Mouse (Mus musculus) MEL (cell line): ENCODE results near the gene Eif5b. TPM values are rescaled to one million over a fixed set of nuclear protein-coding genes. Genes with fewer than 3 reads are reported as not detected.

Experiments used
- DNase-seq: peaks from one replicate; pipeline ENCODE4 v3.0.0; 2011; ENCODE audit warnings: low read depth, low spot score
- H3K27ac ChIP-seq: 2 replicates; pipeline ENCODE4 v1.5.1; 2012; ENCODE audit warnings: low read depth, mild to moderate bottlenecking, control low read depth, low read length, moderate library complexity; ENCODE audit not compliant: control insufficient read depth
- H3K27me3 ChIP-seq, 2 experiments: fragments of 150-350 bp in 1 of 2; sonication (generic) in 1 of 2; 2 replicates each; pipeline ENCODE4 v1.6.1; 2012; ENCODE audit warnings: low read length in 2 of 2, mild to moderate bottlenecking in 2 of 2, improper control_type of control experiment in 1 of 2, moderate library complexity in 1 of 2; ENCODE audit not compliant: insufficient read depth in 2 of 2, control insufficient read depth in 1 of 2
- H3K36me3 ChIP-seq, 2 experiments: 2 replicates each; pipeline ENCODE4 v1.6.1; 2012 to 2014; ENCODE audit warnings: low read length in 2 of 2, improper control_type of control experiment in 1 of 2, inconsistent platforms in 1 of 2, mild to moderate bottlenecking in 1 of 2; ENCODE audit not compliant: insufficient read depth in 2 of 2, control insufficient read depth in 1 of 2
- H3K4me1 ChIP-seq, 2 experiments: fragments of 150-350 bp in 1 of 2; sonication (generic) in 1 of 2; 2 replicates each; pipeline ENCODE4 v1.6.1; 2012; ENCODE audit warnings: low read length in 2 of 2, improper control_type of control experiment in 1 of 2, mild to moderate bottlenecking in 1 of 2; ENCODE audit not compliant: insufficient read depth in 2 of 2, control insufficient read depth in 1 of 2
- H3K4me3 ChIP-seq, 2 experiments: fragments of 150-350 bp in 1 of 2; sonication (generic) in 1 of 2; 2 replicates each; pipeline ENCODE4 v1.5.1; 2012; ENCODE audit warnings: low read depth in 2 of 2, low read length in 2 of 2, mild to moderate bottlenecking in 2 of 2, moderate library complexity in 2 of 2, control low read depth in 1 of 2, improper control_type of control experiment in 1 of 2; ENCODE audit not compliant: control insufficient read depth in 1 of 2, insufficient read depth in 1 of 2
- H3K79me2 ChIP-seq: 2 replicates; pipeline ENCODE4 v1.6.1; 2012; ENCODE audit warnings: mild to moderate bottlenecking, low read length, moderate library complexity; ENCODE audit not compliant: control insufficient read depth, poor library complexity, insufficient read depth
- H3K9ac ChIP-seq: 2 replicates; pipeline ENCODE4 v1.6.1; 2012; ENCODE audit warnings: low read depth, mild to moderate bottlenecking, control low read depth, low read length, moderate library complexity; ENCODE audit not compliant: control insufficient read depth, poor library complexity, severe bottlenecking
- H3K9me3 ChIP-seq: fragments of 150-350 bp; sonication (generic); replicated peaks from 2 replicates; pipeline ENCODE4 v1.6.1; 2012; ENCODE audit warnings: mild to moderate bottlenecking, low read length, improper control_type of control experiment, moderate library complexity; ENCODE audit not compliant: insufficient read depth
- CHD1 ChIP-seq: IDR thresholded peaks from 2 replicates; pipeline ENCODE4 v1.6.1; 2012; ENCODE audit warnings: low read depth, mild to moderate bottlenecking, inconsistent platforms, low read length, improper control_type of control experiment
- CHD2 ChIP-seq: IDR thresholded peaks from 2 replicates; pipeline ENCODE4 v1.6.1; 2011; ENCODE audit warnings: low read length, improper control_type of control experiment
- CTCF ChIP-seq, 3 experiments: IDR thresholded peaks in 2 of 3; conservative IDR thresholded peaks in 1 of 3; 2 replicates each; pipeline ENCODE4 v1.5.1; 2011 to 2012; ENCODE audit warnings: low read length in 3 of 3, low read depth in 2 of 3, mild to moderate bottlenecking in 2 of 3, improper control_type of control experiment in 1 of 3, inconsistent platforms in 1 of 3, mixed read lengths in 1 of 3, moderate library complexity in 1 of 3; ENCODE audit not compliant: control insufficient read depth in 1 of 3, insufficient read depth in 1 of 3, poor library complexity in 1 of 3, severe bottlenecking in 1 of 3
- E2F4 ChIP-seq: IDR thresholded peaks from 2 replicates; pipeline ENCODE4 v1.6.1; 2011; ENCODE audit warnings: low read depth, low read length, improper control_type of control experiment, borderline replicate concordance
- ELF1 ChIP-seq: IDR thresholded peaks from 2 replicates; pipeline ENCODE4 v1.6.1; 2014; ENCODE audit warnings: low read depth, mild to moderate bottlenecking, inconsistent platforms, low read length, improper control_type of control experiment, moderate library complexity
- EP300 ChIP-seq, 2 experiments: IDR thresholded peaks; 2 replicates each; pipeline ENCODE4 v1.6.1; 2011; ENCODE audit warnings: improper control_type of control experiment in 2 of 2, low read length in 2 of 2, low read depth in 1 of 2, mild to moderate bottlenecking in 1 of 2
- ETS1 ChIP-seq: IDR thresholded peaks from 2 replicates; pipeline ENCODE4 v1.6.1; 2012; ENCODE audit warnings: low read depth, mild to moderate bottlenecking, inconsistent platforms, low read length, improper control_type of control experiment, moderate library complexity
- GATA1 ChIP-seq: IDR thresholded peaks from 2 replicates; pipeline ENCODE4 v1.6.1; 2011; ENCODE audit warnings: low read depth, low read length, improper control_type of control experiment
- MAX ChIP-seq: IDR thresholded peaks from 2 replicates; pipeline ENCODE4 v1.6.1; 2011; ENCODE audit warnings: low read length, improper control_type of control experiment
- MEF2A ChIP-seq: IDR thresholded peaks from 2 replicates; pipeline ENCODE4 v1.6.1; 2014; ENCODE audit warnings: low read depth, mild to moderate bottlenecking, inconsistent platforms, low read length, improper control_type of control experiment; ENCODE audit not compliant: poor library complexity, insufficient replicate concordance, severe bottlenecking; ENCODE audit errors: extremely low read depth
- MXI1 ChIP-seq: IDR thresholded peaks from 2 replicates; pipeline ENCODE4 v1.6.1; 2011; ENCODE audit warnings: mild to moderate bottlenecking, low read depth, low read length, improper control_type of control experiment
- MYB ChIP-seq: IDR thresholded peaks from 2 replicates; pipeline ENCODE4 v1.6.1; 2011; ENCODE audit warnings: mild to moderate bottlenecking, low read depth, low read length, improper control_type of control experiment
- MYC ChIP-seq: IDR thresholded peaks from 2 replicates; pipeline ENCODE4 v1.6.1; 2011; ENCODE audit warnings: low read depth, mild to moderate bottlenecking, low read length, improper control_type of control experiment, moderate library complexity
- NELFE ChIP-seq: IDR thresholded peaks from 2 replicates; pipeline ENCODE4 v1.6.1; 2011; ENCODE audit warnings: low read depth, low read length, improper control_type of control experiment
- NRF1 ChIP-seq: IDR thresholded peaks from 2 replicates; pipeline ENCODE4 v1.6.1; 2014; ENCODE audit warnings: low read depth, mild to moderate bottlenecking, inconsistent platforms, low read length, improper control_type of control experiment, moderate library complexity; ENCODE audit not compliant: poor library complexity, insufficient read depth, severe bottlenecking
- POLR2AphosphoS5 ChIP-seq: IDR thresholded peaks from 2 replicates; pipeline ENCODE4 v1.6.1; 2012; ENCODE audit warnings: low read depth, borderline replicate concordance, mild to moderate bottlenecking, inconsistent platforms, low read length, moderate library complexity, mixed read lengths
- RAD21 ChIP-seq: IDR thresholded peaks from 2 replicates; pipeline ENCODE4 v1.6.1; 2011; ENCODE audit warnings: mild to moderate bottlenecking, low read depth, low read length, improper control_type of control experiment
- RCOR1 ChIP-seq: IDR thresholded peaks from 2 replicates; pipeline ENCODE4 v1.6.1; 2012; ENCODE audit warnings: low read depth, mild to moderate bottlenecking, inconsistent platforms, low read length, improper control_type of control experiment
- SIN3A ChIP-seq: IDR thresholded peaks from 2 replicates; pipeline ENCODE4 v1.6.1; 2012; ENCODE audit warnings: low read length, improper control_type of control experiment, inconsistent platforms
- TAL1 ChIP-seq: IDR thresholded peaks from 2 replicates; pipeline ENCODE4 v1.6.1; 2012; ENCODE audit warnings: mild to moderate bottlenecking, inconsistent platforms, low read length, moderate library complexity, mixed read lengths
- TBP ChIP-seq: IDR thresholded peaks from 2 replicates; pipeline ENCODE4 v1.8.0; 2011; ENCODE audit warnings: low read depth, low read length, improper control_type of control experiment
- TCF12 ChIP-seq: IDR thresholded peaks from 2 replicates; pipeline ENCODE4 v1.6.1; 2014; ENCODE audit warnings: low read depth, mild to moderate bottlenecking, inconsistent platforms, low read length, improper control_type of control experiment, moderate library complexity
- UBTF ChIP-seq: IDR thresholded peaks from 2 replicates; pipeline ENCODE4 v1.6.1; 2012; ENCODE audit warnings: low read depth, mild to moderate bottlenecking, inconsistent platforms, low read length, improper control_type of control experiment, moderate library complexity, borderline replicate concordance; ENCODE audit not compliant: insufficient read depth
- USF2 ChIP-seq, 2 experiments: IDR thresholded peaks; 2 replicates each; pipeline ENCODE4 v1.6.1; 2011 to 2012; ENCODE audit warnings: improper control_type of control experiment in 2 of 2, low read length in 2 of 2, borderline replicate concordance in 1 of 2, inconsistent platforms in 1 of 2, low read depth in 1 of 2, mild to moderate bottlenecking in 1 of 2; ENCODE audit not compliant: insufficient read depth in 1 of 2
- ZC3H11A ChIP-seq: IDR thresholded peaks from 2 replicates; pipeline ENCODE4 v1.6.1; 2012; ENCODE audit warnings: low read depth, mild to moderate bottlenecking, inconsistent platforms, low read length, improper control_type of control experiment
- ZKSCAN1 ChIP-seq: IDR thresholded peaks from 2 replicates; pipeline ENCODE4 v1.6.1; 2012; ENCODE audit warnings: low read depth, mild to moderate bottlenecking, inconsistent platforms, low read length, improper control_type of control experiment, moderate library complexity
- ZNF384 ChIP-seq: IDR thresholded peaks from 2 replicates; pipeline ENCODE4 v1.6.1; 2012; ENCODE audit warnings: low read depth, mild to moderate bottlenecking, inconsistent platforms, low read length, improper control_type of control experiment
- polyA plus RNA-seq, 2 experiments: library from polyadenylated mRNA; stranded (reverse) in 1 of 2; unstranded in 1 of 2; fragments of >175 nt in 1 of 2; fragments of >200 nt in 1 of 2; gene quantifications; 2 replicates each; pipeline versions ENCODE4 v1.2.1 to v1.2.4; 2012; ENCODE audit warnings: low replicate concordance in 2 of 2, low read depth in 1 of 2; ENCODE audit not compliant: insufficient read length in 2 of 2, insufficient read depth in 1 of 2, missing spikeins in 1 of 2
- total RNA-seq: library from RNA; depleted of rRNA; stranded (reverse); fragments of 300-350 nt; gene quantifications from 2 replicates; pipeline ENCODE4 v1.2.3, GENCODE M21; 2012

Gene Eif5b
- total and polyA plus RNA-seq, 3 experiments, result 24.2 to 186 (median 67.2) TPM

GRCm38 (mm10) chr1:38014551-38015203 is 16.9 kb downstream of the Eif5b start:
- Histone ChIP-seq H3K79me2 (peaks cover 50% of the 10 kb centered on the region), H3K27ac (no peak overlapping the region), H3K9me3 (no peaks in the 10 kb centered on the region), H3K4me1 (peaks cover 26 to 36% of the 10 kb centered on the region in 2 experiments), H3K36me3 (peaks cover 12 to 45% of the 10 kb centered on the region in 2 experiments), H3K27me3 (no peaks in the 10 kb centered on the region), H3K4me3 (no peak overlapping the region), H3K9ac (no peak overlapping the region)
- peak; percentile 40 for DNase-seq
- TF ChIP-seq TBP (no peak), MYB (no peak), MXI1 (peak; percentile 21; the same call in 1 of the 2 replicates), CTCF (IDR thresholded peaks at IDR 0.05 in 2 of 3, conservative IDR thresholded peaks at IDR 0.05 in 1 of 3; ENCODE audit: control insufficient read depth in 1 of 3, insufficient read depth in 1 of 3, low read depth in 2 of 3, low read length in 3 of 3, poor library complexity in 1 of 3, severe bottlenecking in 1 of 3) (no peak), RCOR1 (no peak), TCF12 (no peak), UBTF (no peak), ELF1 (no peak), ZC3H11A (no peak), RAD21 (no peak), ETS1 (no peak), USF2 (IDR thresholded peaks at IDR 0.05; ENCODE audit: borderline replicate concordance in 1 of 2, insufficient read depth in 1 of 2, low read depth in 1 of 2, low read length in 2 of 2) (no peak), ZNF384 (no peak), E2F4 (no peak), CHD2 (no peak), MYC (no peak), EP300 (IDR thresholded peaks at IDR 0.05; ENCODE audit: low read depth in 1 of 2, low read length in 2 of 2) (peak; percentile 28 to 51; a peak in 1 of 4 replicates), NELFE (no peak), TAL1 (peak; percentile 44), CHD1 (no peak), SIN3A (no peak), NRF1 (no peak), ZKSCAN1 (no peak), MEF2A (peak; percentile 59; the same call in 1 of the 2 replicates), POLR2AphosphoS5 (no peak), GATA1 (peak; percentile 37; the same call in 1 of the 2 replicates), MAX (0 out of 2 replicates have a peak, but pooled peaks have one; percentile 22)
